Mouse (Mus musculus) embryo, embryonic 10 days (tissue): ENCODE measurements around the gene Tmem14a.
"Not testable (repeated sequence)": the region's sequence is repeated elsewhere in the genome, so short reads cannot be mapped to it uniquely, and the experiment has no call there.

Experiments
- DNase-seq: peaks from one replicate; pipeline ENCODE4 v3.0.0-alpha.2; 2015; ENCODE audit warnings: low spot score

Tmem14a gene

GRCm38 (mm10) chr1:21252566-21253302 is 34.4 kb downstream of the Tmem14a start:
- no peak for DNase-seq

- no peak for DNase-seq
These were observed 34.9 kb downstream of the Tmem14a start for GRCm38 (mm10) chr1:21253303-21253650.

- no peak for DNase-seq
These were observed 35.5 kb downstream of the Tmem14a start for GRCm38 (mm10) chr1:21253856-21254255.

GRCm38 (mm10) chr1:21255625-21256345 is 37.4 kb downstream of the Tmem14a start:
- no peak for DNase-seq

- DNase-seq = no peak
These were observed 38.0 kb downstream of the Tmem14a start for GRCm38 (mm10) chr1:21256391-21256790.

GRCm38 (mm10) chr1:21256871-21257270 is 38.5 kb downstream of the Tmem14a start:
- DNase-seq = no peak

- DNase-seq = not testable (repeated sequence)
These were observed 41.6 kb downstream of the Tmem14a start for GRCm38 (mm10) chr1:21259981-21260380.

- no peak for DNase-seq
These were observed 44.0 kb downstream of the Tmem14a start for GRCm38 (mm10) chr1:21262401-21262800.

GRCm38 (mm10) chr1:21263986-21264385 is 45.6 kb downstream of the Tmem14a start:
- DNase-seq = no peak

GRCm38 (mm10) chr1:21264747-21265146 is 46.4 kb downstream of the Tmem14a start:
- no peak for DNase-seq

- DNase-seq = no peak
These were observed 48.4 kb downstream of the Tmem14a start for GRCm38 (mm10) chr1:21266766-21267165.

- not testable (repeated sequence) for DNase-seq
These were observed 49.1 kb downstream of the Tmem14a start for GRCm38 (mm10) chr1:21267466-21267865.

GRCm38 (mm10) chr1:21271343-21272055 is 53.1 kb downstream of the Tmem14a start:
- DNase-seq = peak; percentile 86

GRCm38 (mm10) chr1:21272056-21272431 is 53.7 kb downstream of the Tmem14a start:
- no peak for DNase-seq

- DNase-seq = no peak
These were observed 54.7 kb downstream of the Tmem14a start for GRCm38 (mm10) chr1:21273091-21273490.

- no peak for DNase-seq
These were observed 56.2 kb downstream of the Tmem14a start for GRCm38 (mm10) chr1:21274437-21275040.

- not testable (repeated sequence) for DNase-seq
These were observed 57.0 kb downstream of the Tmem14a start for GRCm38 (mm10) chr1:21275366-21275765.

- DNase-seq = not testable (repeated sequence)
These were observed 57.8 kb downstream of the Tmem14a start for GRCm38 (mm10) chr1:21276158-21276557.
